Mouse (Mus musculus): ENCODE data around the gene Kdm5a. TPM values are rescaled to one million over a fixed set of nuclear protein-coding genes. Genes with fewer than 3 reads are reported as not detected.

Gene Kdm5a
- total RNA-seq, 2 experiments from 2014 or later = 34.7 to 37.0 TPM

Other genes starting within 250 kb of the Kdm5a start
- not detected for gene D330020A13Rik, start 69.8 kb upstream of the Kdm5a start, total RNA-seq (2021)
- under 1 TPM; 0.46 to 0.60 TPM for gene B4galnt3, start 69.6 kb upstream of the Kdm5a start, total RNA-seq (2021)
- 1 to 10 TPM; 6.1 to 6.3 TPM for gene Ccdc77, start 250 bp downstream of the Kdm5a start, total RNA-seq (2021)
- gene Il17ra, start 99.1 kb downstream of the Kdm5a start, total RNA-seq (2021) = 1 to 10 TPM; 3.3 to 4.1 TPM
- 10 to 100 TPM; 28.9 to 29.6 TPM for gene Tmem121b, start 129.7 kb downstream of the Kdm5a start, total RNA-seq (2021)
- 10 to 100 TPM; 27.1 to 31.6 TPM for gene Hdhd5, start 167.2 kb downstream of the Kdm5a start, total RNA-seq (2021)